ENCODE assay signal across 8 mouse cellular contexts in the genomic region with DNA sequence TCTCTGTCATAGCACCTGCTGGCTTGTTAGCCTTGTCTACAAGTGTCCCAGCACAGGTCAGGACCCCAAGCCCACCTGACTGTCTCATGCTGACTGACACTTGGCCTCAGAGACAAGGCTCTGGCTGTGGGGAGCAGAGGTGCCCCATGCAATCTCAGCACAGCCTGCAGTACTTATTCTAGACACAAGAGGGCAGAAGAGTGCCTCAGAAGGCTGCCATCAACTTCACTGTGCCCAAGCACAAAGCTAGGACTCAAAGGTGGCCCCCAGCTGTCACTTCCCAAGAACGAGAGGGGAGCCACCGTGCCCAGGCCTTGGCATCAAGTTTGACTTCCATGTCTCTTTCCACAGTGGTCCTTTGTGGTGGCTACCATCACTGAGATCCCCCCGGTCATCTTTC. TPM values are rescaled to one million over a fixed set of nuclear protein-coding genes. Genes with fewer than 3 reads are reported as not detected.
DNase-seq lines count a peak whose midpoint lies in the region.

No protein-coding gene starts in this region.

- WGBS in heart, embryonic 10.5 days, result 38% methylated on average over 3 of the region's 3 CpGs

- peak; percentile 69 for DNase-seq in ES-CJ7 (ENCODE audit: low read depth, low spot score)
- DNase-seq in adrenal gland, postnatal 25 days, result peak; percentile 51
- DNase-seq in embryo, embryonic 9.5 days (ENCODE audit: extremely low spot score), result peak; percentile 72
- DNase-seq in heart, embryonic 10.5 days (ENCODE audit: low spot score), result no peak
- peak; percentile 74 for DNase-seq in layer of hippocampus, adult 9-11 months
- peak; percentile 83 for DNase-seq in lung, postnatal 14 days
- peak; percentile 90 for DNase-seq in retina, embryonic 14.5 days (ENCODE audit: low spot score)
- DNase-seq in urinary bladder, postnatal 25 days (ENCODE audit: low spot score), result peak; percentile 56

- peak overlapping the region; percentile 44; the same call in 1 of the 2 replicates for H3K27ac ChIP-seq in heart, embryonic 10.5 days

- H3K36me3 ChIP-seq in heart, embryonic 10.5 days, result peaks cover 9% of the 10 kb centered on the region; the same call in 1 of the 2 replicates

- no peak overlapping the region for H3K4me3 ChIP-seq in heart, embryonic 10.5 days

- no peaks in the 10 kb centered on the region for H3K9me3 ChIP-seq in heart, embryonic 10.5 days

- H3K27me3 ChIP-seq in heart, embryonic 10.5 days (ENCODE audit: insufficient read depth, poor library complexity, severe bottlenecking), result peaks cover 22% of the 10 kb centered on the region; the same call in 1 of the 2 replicates

- H3K4me1 ChIP-seq in heart, embryonic 10.5 days, result peaks cover 32% of the 10 kb centered on the region

RNA-seq across cellular contexts. Expression of gene Hdac11, which starts 8.7 kb away (rescaled TPM):
- total RNA-seq in adrenal gland, postnatal 25 days (2021), result 6.6 and 9.9 TPM in 2 replicates
- polyA plus RNA-seq in heart, embryonic 10.5 days (2016; fragmentation: Nextera tagmentation; extraction: Ambion mirVana), result 6.4 and 6.8 TPM in 2 replicates

RNA-seq across cellular contexts. Expression of gene Fbln2, which starts 47.0 kb away (rescaled TPM):
- 10.1 and 11.3 TPM in 2 replicates for total RNA-seq in adrenal gland, postnatal 25 days (2021)
- polyA plus RNA-seq in heart, embryonic 10.5 days (2016; fragmentation: Nextera tagmentation; extraction: Ambion mirVana), result 99.3 and 114 TPM in 2 replicates

RNA-seq across cellular contexts. Expression of gene Nup210, which starts 48.6 kb away (rescaled TPM):
- total RNA-seq in adrenal gland, postnatal 25 days (2021), result 3.9 and 6.3 TPM in 2 replicates
- polyA plus RNA-seq in heart, embryonic 10.5 days (2016; fragmentation: Nextera tagmentation; extraction: Ambion mirVana), result 10.7 and 11.6 TPM in 2 replicates
